In the genomic region with DNA sequence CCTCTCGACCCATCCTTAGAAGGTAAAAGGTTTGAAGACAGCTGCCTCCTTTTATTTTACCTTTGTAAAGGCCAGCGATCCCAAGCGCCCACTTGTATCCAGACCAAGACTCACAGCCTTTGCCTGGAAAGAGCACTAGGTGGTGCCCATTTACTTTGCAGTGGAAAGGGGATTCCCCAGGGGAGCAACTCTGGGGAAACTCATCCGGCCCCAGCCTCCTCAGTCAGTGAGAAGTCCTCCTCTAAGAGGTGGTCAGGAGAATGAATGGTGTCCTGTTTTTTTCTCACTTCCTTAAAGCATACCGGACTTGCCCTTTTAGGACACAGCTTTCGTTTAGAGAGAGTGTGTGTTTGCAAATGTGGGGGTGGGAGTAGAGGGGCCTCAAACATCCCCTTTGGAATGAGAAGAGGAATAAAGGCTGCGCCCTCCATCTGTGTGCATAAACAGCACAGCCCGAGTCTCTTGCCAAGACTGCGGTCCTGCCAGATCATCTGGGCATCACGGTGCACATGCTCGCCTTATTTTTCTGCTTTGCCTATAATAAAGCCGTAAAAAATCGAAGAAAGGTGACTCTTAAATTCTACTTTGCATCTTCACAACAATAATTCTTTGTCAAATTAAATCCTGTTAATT, we compare ENCODE assay signal across 8 mouse cellular contexts. TPM values are rescaled to one million over a fixed set of nuclear protein-coding genes. Genes with fewer than 3 reads are reported as not detected.
DNase-seq lines count a peak whose midpoint lies in the region; ATAC-seq lines count a peak whose summit lies in the region.

No protein-coding gene starts in this region.

- H3K9ac ChIP-seq in forebrain, embryonic 13.5 days = no peak overlapping the region
- H3K9ac ChIP-seq in midbrain, embryonic 11.5 days (ENCODE audit: low read length) = peak overlapping the region; percentile 27; the same call in 1 of the 2 replicates

- peaks cover 19% of the 10 kb centered on the region for H3K4me1 ChIP-seq in forebrain, embryonic 13.5 days
- peaks cover 13% of the 10 kb centered on the region for H3K4me1 ChIP-seq in midbrain, embryonic 11.5 days (ENCODE audit: control insufficient read depth, insufficient read depth, low read length)

- H3K36me3 ChIP-seq in forebrain, embryonic 13.5 days (ENCODE audit: poor library complexity, severe bottlenecking) = no peaks in the 10 kb centered on the region
- no peaks in the 10 kb centered on the region for H3K36me3 ChIP-seq in midbrain, embryonic 11.5 days (ENCODE audit: control insufficient read depth, insufficient read depth, low read length)

- no peaks in the 10 kb centered on the region for H3K27me3 ChIP-seq in forebrain, embryonic 13.5 days
- H3K27me3 ChIP-seq in midbrain, embryonic 11.5 days (ENCODE audit: control insufficient read depth, insufficient read depth, low read length) = no peaks in the 10 kb centered on the region

- no peak overlapping the region for H3K4me3 ChIP-seq in forebrain, embryonic 13.5 days
- no peak overlapping the region for H3K4me3 ChIP-seq in midbrain, embryonic 11.5 days (ENCODE audit: low read depth, low read length)

- no peak overlapping the region for H3K27ac ChIP-seq in forebrain, embryonic 13.5 days
- H3K27ac ChIP-seq in midbrain, embryonic 11.5 days (ENCODE audit: low read depth, low read length) = no peak overlapping the region

- intact Hi-C loops in heart, postnatal 14 days (cut with DNase I) = loop anchor here (5.0 kb wide), 1 partner anchor 1001 kb away; no protein-coding TSS in a partner anchor

- no peaks in the 10 kb centered on the region for H3K9me3 ChIP-seq in forebrain, embryonic 13.5 days (replicated peaks)
- no peaks in the 10 kb centered on the region for H3K9me3 ChIP-seq in midbrain, embryonic 11.5 days (ENCODE audit: control insufficient read depth, low read length)

- 15% methylated on average over 13 of the region's 13 CpGs for WGBS in forebrain, embryonic 13.5 days
- 15% methylated on average over 13 of the region's 13 CpGs for WGBS in midbrain, embryonic 11.5 days

- peak overlapping the region; percentile 39 for H3K4me2 ChIP-seq in forebrain, embryonic 13.5 days
- peak overlapping the region; percentile 23; the same call in 1 of the 2 replicates for H3K4me2 ChIP-seq in midbrain, embryonic 11.5 days

- no peak for DNase-seq in cerebellum, adult 11 months
- DNase-seq in cerebellum, adult 11-12 months = peak; percentile 4
- peak; percentile 37 to 61 for DNase-seq in heart, postnatal 14 days
- DNase-seq in kidney, postnatal 4 days = peak; percentile 57 to 72
- DNase-seq in midbrain, embryonic 11.5 days (ENCODE audit: low spot score, missing footprints) = peak; percentile 86
- peak; percentile 19 for DNase-seq in urinary bladder, adult 2 months (ENCODE audit: low spot score)

- ATAC-seq in cerebellum, adult (ENCODE audit: insufficient number of reproducible peaks, low FRiP score, low TSS enrichment) = peak; percentile 45; the same call in 1 of the 2 replicates
- peak; percentile 79 for ATAC-seq in forebrain, embryonic 13.5 days
- ATAC-seq in midbrain, embryonic 11.5 days (ENCODE audit: low FRiP score) = peak; percentile 82

RNA-seq across cellular contexts. Expression of a gene that starts 57.5 kb away (rescaled TPM):
- 11.8 and 13.3 TPM in 2 replicates for polyA plus RNA-seq in forebrain, embryonic 13.5 days (2015; fragmentation: Nextera tagmentation; extraction: Ambion mirVana)
- total RNA-seq in heart, postnatal 14 days (2021) = 1 to 10 TPM; 2.8 to 3.4 TPM
- 21.9 and 22.5 TPM in 2 replicates for polyA plus RNA-seq in midbrain, embryonic 11.5 days (2014; fragmentation: Nextera tagmentation; extraction: Ambion mirVana)
- 5.0 TPM in 2 replicates for polyA plus RNA-seq in urinary bladder, adult 2 months (2012; rRNA removed)
